Mouse (Mus musculus): ENCODE results near the gene Arl16. TPM values are rescaled to one million over a fixed set of nuclear protein-coding genes. Genes with fewer than 3 reads are reported as not detected.

The Arl16 gene
- polyA plus RNA-seq, 1 experiment from 2014 or later: 56.6 TPM

DNA sequence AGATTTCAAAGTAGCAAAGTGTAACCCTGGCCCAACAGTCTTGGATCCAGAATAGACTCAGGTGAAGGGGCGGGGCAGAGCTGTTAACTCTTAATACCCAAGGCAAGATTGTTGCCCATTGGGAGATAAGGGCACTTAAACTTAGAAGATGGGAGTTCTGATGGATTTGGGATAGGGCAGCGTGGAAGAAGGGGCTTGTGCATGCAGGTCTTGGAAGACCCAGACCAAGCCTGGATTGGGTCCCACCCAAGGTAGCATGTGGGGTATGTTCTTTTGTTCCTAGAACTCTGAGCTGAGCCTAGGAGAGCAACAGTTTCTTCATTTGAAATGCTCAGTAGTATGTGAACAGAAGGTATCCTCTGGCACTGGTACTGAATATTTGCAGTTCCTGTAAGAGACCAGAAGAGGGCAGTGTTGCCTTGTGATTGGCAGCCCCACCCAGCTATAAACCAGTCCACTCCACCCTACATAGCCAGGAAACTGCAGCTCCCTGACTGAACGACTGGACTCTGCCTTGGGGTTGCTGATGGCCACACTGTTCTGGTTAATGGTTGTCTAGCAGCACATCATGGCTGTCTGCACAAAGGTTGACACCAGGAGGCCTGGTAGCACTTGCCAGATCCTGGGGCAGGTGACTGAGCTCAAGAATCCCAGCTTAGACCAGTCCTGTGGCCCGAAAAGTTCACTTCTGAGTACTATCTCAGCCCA, 21.8 kb upstream of the Arl16 start:
- H3K9ac ChIP-seq (ENCODE audit: low read length): no peak overlapping the region
- no peak overlapping the region for H3K4me2 ChIP-seq (ENCODE audit: low read depth, severe bottlenecking)
- WGBS: 59% methylated on average over 4 of the region's 4 CpGs
- DNase-seq (ENCODE audit: low spot score) (peak; percentile 75), ATAC-seq (ENCODE audit: insufficient number of reproducible peaks, low FRiP score, low TSS enrichment, low read depth) (no peak; the same call in 1 of the 2 replicates)
- H3K36me3 ChIP-seq (ENCODE audit: control insufficient read depth, insufficient read depth, low read length): peaks cover 15% of the 10 kb centered on the region
- no peak overlapping the region for H3K4me3 ChIP-seq (ENCODE audit: low read depth, low read length)
- peaks cover 27% of the 10 kb centered on the region for H3K4me1 ChIP-seq (ENCODE audit: control insufficient read depth, insufficient read depth, low read length)
- no peak overlapping the region for H3K27ac ChIP-seq (replicated peaks; ENCODE audit: low read depth, low read length)
- no peaks in the 10 kb centered on the region for H3K27me3 ChIP-seq (ENCODE audit: control insufficient read depth, insufficient read depth, low read length)
- no peaks in the 10 kb centered on the region for H3K9me3 ChIP-seq (ENCODE audit: control insufficient read depth, low read length)

DNA sequence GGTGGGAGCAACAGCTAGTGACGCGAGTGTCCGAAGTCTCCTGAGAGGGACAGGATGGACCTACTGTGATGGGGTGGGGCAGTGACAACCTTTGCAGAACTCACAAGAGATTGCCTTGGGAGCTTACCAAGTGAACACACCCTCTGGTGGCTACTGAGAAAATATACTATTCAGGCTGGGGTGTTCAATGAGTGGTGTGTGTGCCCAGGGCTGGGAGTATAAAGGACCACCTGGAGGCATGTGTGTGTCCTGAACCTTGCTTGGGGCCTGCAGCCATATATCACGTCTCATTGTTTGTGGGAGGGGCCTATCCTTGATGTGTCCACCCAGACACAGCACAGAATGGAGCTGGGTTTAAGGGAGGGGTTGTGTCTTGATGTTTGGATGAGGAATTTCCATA, 21.1 kb upstream of the Arl16 start:
- 79% methylated on average over 4 of the region's 4 CpGs for WGBS
- DNase-seq (ENCODE audit: low spot score) (no peak), ATAC-seq (ENCODE audit: insufficient number of reproducible peaks, low FRiP score, low TSS enrichment, low read depth) (no peak)
- Histone ChIP-seq H3K4me1 (ENCODE audit: control insufficient read depth, insufficient read depth, low read length) (peaks cover 29% of the 10 kb centered on the region), H3K36me3 (ENCODE audit: control insufficient read depth, insufficient read depth, low read length) (peaks cover 15% of the 10 kb centered on the region), H3K27ac (replicated peaks; ENCODE audit: low read depth, low read length) (no peak overlapping the region), H3K9me3 (ENCODE audit: control insufficient read depth, low read length) (no peaks in the 10 kb centered on the region), H3K4me3 (ENCODE audit: low read depth, low read length) (no peak overlapping the region), H3K9ac (ENCODE audit: low read length) (no peak overlapping the region), H3K27me3 (ENCODE audit: control insufficient read depth, insufficient read depth, low read length) (no peaks in the 10 kb centered on the region), H3K4me2 (ENCODE audit: low read depth, severe bottlenecking) (no peak overlapping the region)

DNA sequence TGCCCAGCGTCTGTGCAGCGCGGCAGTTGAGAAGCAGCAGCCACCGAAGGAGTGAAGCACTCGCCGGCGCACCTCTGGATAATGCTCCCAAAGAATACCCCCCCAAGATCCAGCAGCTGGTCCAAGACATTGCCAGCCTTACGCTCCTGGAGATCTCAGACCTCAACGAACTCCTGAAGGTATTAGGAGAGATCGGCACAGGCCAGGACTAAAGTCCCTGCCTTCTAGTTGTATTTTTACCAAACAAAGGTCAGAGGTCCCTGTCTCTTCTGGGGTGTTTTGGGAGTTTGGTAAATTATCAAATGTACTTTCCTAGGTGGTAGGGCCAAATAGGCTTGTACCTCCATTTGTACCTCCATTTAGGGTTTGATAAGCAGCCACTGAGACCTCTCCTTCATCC, 17.8 kb upstream of the Arl16 start:
- 10% methylated on average over 10 of the region's 10 CpGs for WGBS
- peaks cover 14% of the 10 kb centered on the region for H3K4me1 ChIP-seq (ENCODE audit: control insufficient read depth, insufficient read depth, low read length)
- H3K27ac ChIP-seq (replicated peaks; ENCODE audit: low read depth, low read length): peak overlapping the region; percentile 12; the same call in 1 of the 2 replicates
- DNase-seq (ENCODE audit: low spot score) (no peak), ATAC-seq (ENCODE audit: insufficient number of reproducible peaks, low FRiP score, low TSS enrichment, low read depth) (no peak)
- H3K9ac ChIP-seq (ENCODE audit: low read length): peak overlapping the region; percentile 94
- no peaks in the 10 kb centered on the region for H3K27me3 ChIP-seq (ENCODE audit: control insufficient read depth, insufficient read depth, low read length)
- H3K9me3 ChIP-seq (ENCODE audit: control insufficient read depth, low read length): no peaks in the 10 kb centered on the region
- H3K4me2 ChIP-seq (ENCODE audit: low read depth, severe bottlenecking): peak overlapping the region; percentile 93
- peaks cover 29% of the 10 kb centered on the region for H3K36me3 ChIP-seq (ENCODE audit: control insufficient read depth, insufficient read depth, low read length)
- peak overlapping the region; percentile 97 for H3K4me3 ChIP-seq (ENCODE audit: low read depth, low read length)

DNA sequence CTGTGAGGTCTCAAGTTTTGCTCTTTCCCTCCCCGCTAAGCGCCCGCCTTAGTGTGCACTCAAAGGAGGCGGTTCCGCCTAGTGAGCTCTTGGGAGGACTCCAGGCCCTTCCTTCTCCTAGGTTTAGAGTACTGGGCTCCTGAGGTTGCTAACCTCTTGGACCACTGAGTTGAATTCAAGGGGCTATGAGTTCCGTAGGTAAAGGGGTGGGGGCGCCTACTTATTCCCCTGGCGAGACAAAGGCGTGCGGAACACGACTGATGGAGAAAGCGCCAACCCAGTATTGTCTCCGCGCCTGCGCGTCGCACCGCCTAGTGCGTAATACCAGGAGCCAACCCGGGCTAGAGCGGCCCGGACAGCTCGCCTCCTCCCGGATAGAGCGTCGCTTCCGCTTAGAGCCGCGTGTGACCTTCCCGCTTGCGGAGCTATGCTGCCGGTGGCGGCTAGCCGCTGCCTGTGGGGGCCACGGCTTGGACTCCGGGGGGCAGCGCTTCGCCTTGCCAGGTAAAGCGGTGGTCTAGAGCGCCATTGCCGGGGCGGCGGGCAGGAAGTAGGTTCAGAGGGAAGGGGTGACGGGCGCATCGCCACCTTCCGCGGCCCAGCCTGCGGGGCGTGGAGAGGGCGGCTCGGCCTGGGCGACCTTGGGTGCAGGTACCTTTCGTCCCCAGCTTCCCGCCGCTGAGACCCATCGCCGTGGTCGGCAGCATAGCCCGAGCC, 17.0 kb upstream of the Arl16 start, which contains the start of gene Mrpl12:
Gene Mrpl12 (plus strand): TSS at position 349 of the 717 bp plus-strand sequence.
- Histone ChIP-seq H3K4me3 (ENCODE audit: low read depth, low read length) (peak within 1 kb of the TSS; percentile 97), H3K9ac (ENCODE audit: low read length) (peak within 1 kb of the TSS; percentile 94), H3K27ac (replicated peaks; ENCODE audit: low read depth, low read length) (peak within 1 kb of the TSS; percentile 60), H3K4me2 (ENCODE audit: low read depth, severe bottlenecking) (peak within 1 kb of the TSS; percentile 93), H3K27me3 (ENCODE audit: control insufficient read depth, insufficient read depth, low read length) (no peaks in the 10 kb centered on the region), H3K9me3 (ENCODE audit: control insufficient read depth, low read length) (no peaks in the 10 kb centered on the region), H3K4me1 (ENCODE audit: control insufficient read depth, insufficient read depth, low read length) (peaks cover 10% of the 10 kb centered on the region), H3K36me3 (ENCODE audit: control insufficient read depth, insufficient read depth, low read length) (peaks cover 31% of the 10 kb centered on the region)
- DNase-seq (ENCODE audit: low spot score) (peak; percentile 93), ATAC-seq (ENCODE audit: insufficient number of reproducible peaks, low FRiP score, low TSS enrichment, low read depth) (peak; percentile 87)
- whole genome bisulfite sequencing: under 1% methylated on average over 60 of the region's 60 CpGs

DNA sequence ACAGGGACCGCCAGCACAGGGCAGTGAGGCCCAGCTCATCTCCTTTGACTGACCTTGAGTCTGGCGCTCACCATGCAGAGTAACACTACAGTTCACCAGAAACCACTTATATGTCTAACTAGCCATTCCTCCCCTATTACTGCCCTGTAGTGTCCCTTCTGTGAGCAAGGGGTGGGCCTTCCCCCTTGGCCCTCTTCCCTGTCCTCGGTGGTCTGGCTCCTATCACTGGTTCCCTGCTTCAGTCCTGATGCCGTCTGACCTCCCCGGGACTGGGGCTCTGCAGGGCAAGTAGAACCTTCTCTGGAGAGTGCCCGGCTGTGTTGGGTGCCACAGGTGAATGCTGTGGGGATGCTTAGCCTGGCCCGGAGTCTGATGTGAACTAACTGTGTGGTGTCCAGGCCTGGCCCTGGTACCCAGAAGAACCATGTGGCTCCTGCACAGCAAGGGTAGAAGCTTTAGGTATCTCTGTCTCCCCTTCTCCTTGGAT, 16.1 kb upstream of the Arl16 start:
- peaks cover 40% of the 10 kb centered on the region for H3K36me3 ChIP-seq (ENCODE audit: control insufficient read depth, insufficient read depth, low read length)
- 92% methylated on average over 7 of the region's 7 CpGs for WGBS
- H3K27ac ChIP-seq (replicated peaks; ENCODE audit: low read depth, low read length): no peak overlapping the region; the same call in 1 of the 2 replicates
- peak overlapping the region; percentile 94 for H3K9ac ChIP-seq (ENCODE audit: low read length)
- H3K4me3 ChIP-seq (ENCODE audit: low read depth, low read length): no peak overlapping the region
- H3K4me2 ChIP-seq (ENCODE audit: low read depth, severe bottlenecking): peak overlapping the region; percentile 93; the same call in 1 of the 2 replicates
- peaks cover 10% of the 10 kb centered on the region for H3K4me1 ChIP-seq (ENCODE audit: control insufficient read depth, insufficient read depth, low read length)
- H3K9me3 ChIP-seq (ENCODE audit: control insufficient read depth, low read length): no peaks in the 10 kb centered on the region
- ATAC-seq (ENCODE audit: insufficient number of reproducible peaks, low FRiP score, low TSS enrichment, low read depth) (no peak), DNase-seq (ENCODE audit: low spot score) (no peak)
- H3K27me3 ChIP-seq (ENCODE audit: control insufficient read depth, insufficient read depth, low read length): no peaks in the 10 kb centered on the region

DNA sequence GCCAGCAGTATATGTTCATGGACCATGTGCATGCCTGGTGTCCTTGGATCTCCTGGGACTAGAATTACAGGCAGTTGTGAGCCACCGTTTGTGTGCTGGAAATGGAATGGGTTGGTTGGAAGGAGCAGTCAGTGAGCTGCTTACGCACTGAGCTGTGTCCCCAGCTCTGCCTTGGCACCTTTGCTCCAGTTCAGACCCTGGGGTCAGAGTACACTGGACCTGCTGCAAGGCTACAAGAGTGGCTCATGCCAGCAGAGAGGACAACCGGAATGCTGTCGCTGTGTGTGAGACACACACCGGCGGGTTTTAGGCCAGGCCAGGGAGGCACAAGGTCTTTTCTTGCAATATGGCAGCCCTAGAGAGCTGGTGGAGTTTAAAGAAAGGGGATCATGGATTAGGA, 4.6 kb upstream of the Arl16 start:
- 94% methylated on average over 6 of the region's 6 CpGs for WGBS
- Histone ChIP-seq H3K9me3 (ENCODE audit: control insufficient read depth, low read length) (no peaks in the 10 kb centered on the region), H3K4me1 (ENCODE audit: control insufficient read depth, insufficient read depth, low read length) (peaks cover 4% of the 10 kb centered on the region; the same call in 1 of the 2 replicates), H3K36me3 (ENCODE audit: control insufficient read depth, insufficient read depth, low read length) (peaks cover 17% of the 10 kb centered on the region), H3K27ac (replicated peaks; ENCODE audit: low read depth, low read length) (no peak overlapping the region), H3K4me3 (ENCODE audit: low read depth, low read length) (no peak overlapping the region), H3K4me2 (ENCODE audit: low read depth, severe bottlenecking) (no peak overlapping the region), H3K27me3 (ENCODE audit: control insufficient read depth, insufficient read depth, low read length) (no peaks in the 10 kb centered on the region), H3K9ac (ENCODE audit: low read length) (no peak overlapping the region)
- ATAC-seq (ENCODE audit: insufficient number of reproducible peaks, low FRiP score, low TSS enrichment, low read depth) (no peak), DNase-seq (ENCODE audit: low spot score) (no peak)

DNA sequence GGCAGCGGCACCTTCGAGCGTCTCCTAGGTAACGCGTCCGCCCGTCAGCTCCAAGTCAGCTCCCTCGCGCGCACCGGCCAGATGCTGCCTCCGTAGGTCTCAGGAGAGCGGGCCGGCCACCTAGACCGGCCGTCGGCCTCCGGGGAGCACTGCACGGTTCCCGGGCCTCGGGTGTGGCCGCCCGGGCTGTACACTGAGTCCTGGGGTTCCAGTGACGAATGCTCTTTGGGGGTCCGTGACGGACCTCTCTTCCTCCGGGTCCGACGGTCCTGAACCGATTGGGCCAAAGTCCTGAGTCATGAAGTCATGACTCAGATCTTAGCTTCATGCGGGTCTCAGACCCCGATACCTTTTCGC, 307 bp upstream of the Arl16 start:
- peaks cover 10% of the 10 kb centered on the region for H3K36me3 ChIP-seq (ENCODE audit: control insufficient read depth, insufficient read depth, low read length)
- DNase-seq (ENCODE audit: low spot score) (no peak), ATAC-seq (ENCODE audit: insufficient number of reproducible peaks, low FRiP score, low TSS enrichment, low read depth) (no peak)
- H3K4me3 ChIP-seq (ENCODE audit: low read depth, low read length): peak overlapping the region; percentile 90
- peak overlapping the region; percentile 52 for H3K9ac ChIP-seq (ENCODE audit: low read length)
- H3K27ac ChIP-seq (replicated peaks; ENCODE audit: low read depth, low read length): no peak overlapping the region
- H3K27me3 ChIP-seq (ENCODE audit: control insufficient read depth, insufficient read depth, low read length): no peaks in the 10 kb centered on the region
- WGBS: 1% methylated on average over 33 of the region's 33 CpGs
- no peaks in the 10 kb centered on the region for H3K9me3 ChIP-seq (ENCODE audit: control insufficient read depth, low read length)
- peaks cover 4% of the 10 kb centered on the region; the same call in 1 of the 2 replicates for H3K4me1 ChIP-seq (ENCODE audit: control insufficient read depth, insufficient read depth, low read length)
- H3K4me2 ChIP-seq (ENCODE audit: low read depth, severe bottlenecking): peak overlapping the region; percentile 78

DNA sequence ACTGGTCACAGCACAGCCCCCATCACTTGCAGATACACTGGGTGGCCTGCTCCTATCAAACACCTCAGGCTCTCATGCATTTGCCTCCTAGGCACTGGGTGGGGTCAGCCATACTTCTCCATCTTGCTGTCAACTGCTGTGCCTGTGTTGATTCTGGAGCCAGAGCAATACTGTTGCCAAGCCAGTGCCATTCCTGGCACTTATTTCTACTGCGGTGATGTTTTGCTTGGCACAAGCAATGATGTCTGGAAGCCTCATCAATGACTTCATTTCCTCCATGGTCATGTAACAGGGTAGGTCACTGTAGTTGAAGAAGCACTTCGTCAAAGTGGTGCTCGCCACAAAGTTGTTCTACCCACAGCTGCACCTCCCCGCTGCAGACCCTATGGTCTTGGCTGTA, 1.9 kb downstream of the Arl16 start:
- no peak overlapping the region for H3K9ac ChIP-seq (ENCODE audit: low read length)
- 98% methylated on average over 4 of the region's 4 CpGs for WGBS
- DNase-seq (ENCODE audit: low spot score) (no peak), ATAC-seq (ENCODE audit: insufficient number of reproducible peaks, low FRiP score, low TSS enrichment, low read depth) (no peak)
- H3K36me3 ChIP-seq (ENCODE audit: control insufficient read depth, insufficient read depth, low read length): peaks cover 13% of the 10 kb centered on the region
- H3K4me1 ChIP-seq (ENCODE audit: control insufficient read depth, insufficient read depth, low read length): peaks cover 4% of the 10 kb centered on the region; the same call in 1 of the 2 replicates
- no peak overlapping the region for H3K4me2 ChIP-seq (ENCODE audit: low read depth, severe bottlenecking)
- no peaks in the 10 kb centered on the region for H3K27me3 ChIP-seq (ENCODE audit: control insufficient read depth, insufficient read depth, low read length)
- no peak overlapping the region for H3K27ac ChIP-seq (replicated peaks; ENCODE audit: low read depth, low read length)
- H3K4me3 ChIP-seq (ENCODE audit: low read depth, low read length): no peak overlapping the region
- no peaks in the 10 kb centered on the region for H3K9me3 ChIP-seq (ENCODE audit: control insufficient read depth, low read length)

Data from limb, embryonic 11.5 days (tissue).